Comparison of ENCODE assay signal across 8 mouse cellular contexts in the genomic region with DNA sequence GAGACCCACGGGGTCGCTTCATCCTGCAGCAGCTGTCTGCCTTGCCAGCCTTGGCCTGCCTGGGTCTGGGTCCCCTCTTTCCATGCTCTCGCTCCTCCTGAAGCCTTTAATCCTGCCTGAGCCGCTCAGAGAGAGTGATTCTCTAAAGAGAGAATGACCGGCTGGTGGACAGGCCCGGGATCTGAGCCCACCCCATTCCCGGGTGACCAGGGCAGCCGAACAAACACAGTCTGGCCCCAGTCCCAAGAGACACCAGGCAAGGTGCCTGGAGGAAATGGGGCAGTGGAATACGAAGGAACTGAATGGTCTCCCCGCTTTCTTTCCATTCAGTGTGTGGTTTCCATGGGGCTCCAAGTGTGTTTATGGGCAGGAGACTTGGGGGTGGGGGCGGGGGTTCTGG. TPM values are rescaled to one million over a fixed set of nuclear protein-coding genes. Genes with fewer than 3 reads are reported as not detected.
DNase-seq lines count a peak whose midpoint lies in the region; ATAC-seq lines count a peak whose summit lies in the region.

No protein-coding gene starts in this region.

- 5% methylated on average over 11 of the region's 11 CpGs for WGBS in forebrain, embryonic 12.5 days
- WGBS in neural tube, embryonic 13.5 days = 15% methylated on average over 11 of the region's 11 CpGs

- H3K9me3 ChIP-seq in forebrain, embryonic 12.5 days = 0 out of 2 replicates have a peak, but pooled peaks cover 2% of the 10 kb centered on the region
- no peaks in the 10 kb centered on the region for H3K9me3 ChIP-seq in neural tube, embryonic 13.5 days

- peak overlapping the region; percentile 93 for H3K27ac ChIP-seq in forebrain, embryonic 12.5 days
- H3K27ac ChIP-seq in neural tube, embryonic 13.5 days (replicated peaks) = peak overlapping the region; percentile 84

- ATAC-seq in forebrain, embryonic 12.5 days (ENCODE audit: low FRiP score) = no peak
- peak; percentile 21; the same call in 1 of the 2 replicates for ATAC-seq in neural tube, embryonic 13.5 days (ENCODE audit: low read depth)
- ATAC-seq in megakaryocyte, adult 5-6 weeks (ENCODE audit: poor library complexity, severe bottlenecking) = no peak

- H3K9ac ChIP-seq in forebrain, embryonic 12.5 days = no peak overlapping the region
- H3K9ac ChIP-seq in neural tube, embryonic 13.5 days = no peak overlapping the region

- peak overlapping the region; percentile 31 for H3K4me2 ChIP-seq in forebrain, embryonic 12.5 days
- H3K4me2 ChIP-seq in neural tube, embryonic 13.5 days = peak overlapping the region; percentile 1; the same call in 1 of the 2 replicates

- H3K36me3 ChIP-seq in forebrain, embryonic 12.5 days (replicated peaks) = 0 out of 2 replicates have a peak, but pooled peaks cover 8% of the 10 kb centered on the region
- H3K36me3 ChIP-seq in neural tube, embryonic 13.5 days = no peaks in the 10 kb centered on the region

- peak; percentile 30 to 32 for DNase-seq in left cerebral cortex, adult 18-20 months (ENCODE audit: low spot score in 2 of 2)
- DNase-seq in left cerebral cortex, adult 11 months (ENCODE audit: low spot score) = no peak
- DNase-seq in layer of hippocampus, postnatal 36 days = peak; percentile 59 to 65
- DNase-seq in urinary bladder, adult 18-20 months (ENCODE audit: low spot score in 2 of 2) = no peak
- DNase-seq in liver = no peak

- H3K27me3 ChIP-seq in forebrain, embryonic 12.5 days = no peaks in the 10 kb centered on the region
- no peaks in the 10 kb centered on the region for H3K27me3 ChIP-seq in neural tube, embryonic 13.5 days

- H3K4me3 ChIP-seq in forebrain, embryonic 12.5 days (replicated peaks) = no peak overlapping the region
- no peak overlapping the region for H3K4me3 ChIP-seq in neural tube, embryonic 13.5 days

- peaks cover 88% of the 10 kb centered on the region for H3K4me1 ChIP-seq in forebrain, embryonic 12.5 days
- H3K4me1 ChIP-seq in neural tube, embryonic 13.5 days (replicated peaks) = peaks cover 79% of the 10 kb centered on the region

RNA-seq across cellular contexts. Expression of gene Sema5b, which starts 50.8 kb away (rescaled TPM):
- 10 to 100 TPM; 12.7 to 16.0 TPM for total RNA-seq in left cerebral cortex, adult 18-20 months (2021)
- 55.7 and 59.5 TPM in 2 replicates for polyA plus RNA-seq in forebrain, embryonic 12.5 days (2016; fragmentation: Nextera tagmentation; extraction: Ambion mirVana)
- 10 to 100 TPM; 15.5 to 18.8 TPM for total RNA-seq in layer of hippocampus, postnatal 36 days (2021)
- 24.0 and 27.4 TPM in 2 replicates for polyA plus RNA-seq in neural tube, embryonic 13.5 days (2015; fragmentation: Nextera tagmentation; extraction: Ambion mirVana)
- total RNA-seq in megakaryocyte, adult 5-6 weeks (2015) = not detected in 2 replicates
- total RNA-seq in megakaryocyte, adult 5-6 weeks (2017) = not detected in 2 replicates

Comparison
In these comparisons a context has a peak if more than half of its experiments do, and no peak if none do; other contexts are left out.
1. DNase-seq: peak in left cerebral cortex, adult 18-20 months (2 of 2) and layer of hippocampus, postnatal 36 days (2 of 2); none in left cerebral cortex, adult 11 months (single experiment), urinary bladder, adult 18-20 months (0 of 2) and liver (single experiment).
2. RNA of gene Sema5b, which starts 50.8 kb away (total RNA-seq): 15.5 to 18.8 TPM in layer of hippocampus, postnatal 36 days and 12.7 to 16.0 TPM in left cerebral cortex, adult 18-20 months; not detected in megakaryocyte, adult 5-6 weeks; every median in the first group is over 10 times any median in the second.